Mouse (Mus musculus) intestine, embryonic 16.5 days (tissue): ENCODE results near the gene Gm20937. TPM values are rescaled to one million over a fixed set of nuclear protein-coding genes. Genes with fewer than 3 reads are reported as not detected.
"Not testable (repeated sequence)": the region's sequence is repeated elsewhere in the genome, so short reads cannot be mapped to it uniquely, and the experiment has no call there.

Experiments used
- ATAC-seq: fragments of 200-750 bp; cut with Nextera tagmentation; 2 replicates; pipeline ENCODE4 v1.8.0; 2017; ENCODE audit warnings: moderate TSS enrichment, moderate library complexity
- H3K27ac ChIP-seq: fragments of 300-500 bp; sonication (generic); 2 replicates; pipeline ENCODE4 v1.5.1; 2014; ENCODE audit warnings: mild to moderate bottlenecking, low read length
- H3K27me3 ChIP-seq: fragments of 300-500 bp; sonication (generic); replicated peaks from 2 replicates; pipeline ENCODE4 v1.6.1; 2014; ENCODE audit warnings: low read length, control low read depth, mixed read lengths; ENCODE audit not compliant: control insufficient read depth, insufficient read depth
- H3K36me3 ChIP-seq: fragments of 300-500 bp; sonication (generic); 2 replicates; pipeline ENCODE4 v1.6.1; 2014; ENCODE audit warnings: low read length, control low read depth; ENCODE audit not compliant: control insufficient read depth, insufficient read depth
- H3K4me1 ChIP-seq: fragments of 300-500 bp; sonication (generic); 2 replicates; pipeline ENCODE4 v1.6.1; 2014; ENCODE audit warnings: low read length, control low read depth, mixed read lengths; ENCODE audit not compliant: control insufficient read depth, insufficient read depth
- H3K4me2 ChIP-seq: fragments of 300-500 bp; sonication (generic); 2 replicates; pipeline ENCODE4 v1.6.1; 2014; ENCODE audit warnings: low read depth, low read length, control low read depth
- H3K4me3 ChIP-seq: fragments of 300-500 bp; sonication (generic); 2 replicates; pipeline ENCODE4 v1.5.1; 2014; ENCODE audit warnings: mild to moderate bottlenecking, low read length
- H3K9ac ChIP-seq: fragments of 300-500 bp; sonication (generic); 2 replicates; pipeline ENCODE4 v1.6.1; 2014; ENCODE audit warnings: low read depth, low read length
- H3K9me3 ChIP-seq: fragments of 300-500 bp; sonication (generic); 2 replicates; pipeline ENCODE4 v1.6.1; 2016; ENCODE audit warnings: low read length, control low read depth; ENCODE audit not compliant: control insufficient read depth
- WGBS: fragments of 180-500 bp; shearing (Covaris S2); extraction: QIAGEN DNeasy Blood & Tissue Kit; methylation state at CpG from one replicate; pipeline ENCODE4 v1.1.7; 2014; 5-methylcytosine and 5-hydroxymethylcytosine counted together
- polyA plus RNA-seq: library from polyadenylated mRNA; unstranded; fragments of >200 nt; fragmentation: Nextera tagmentation; extraction: Ambion mirVana; gene quantifications from 2 replicates; pipeline ENCODE4 v1.2.1, GENCODE M21; 2015

The Gm20937 gene
- polyA plus RNA-seq = not detected in 2 replicates

DNA sequence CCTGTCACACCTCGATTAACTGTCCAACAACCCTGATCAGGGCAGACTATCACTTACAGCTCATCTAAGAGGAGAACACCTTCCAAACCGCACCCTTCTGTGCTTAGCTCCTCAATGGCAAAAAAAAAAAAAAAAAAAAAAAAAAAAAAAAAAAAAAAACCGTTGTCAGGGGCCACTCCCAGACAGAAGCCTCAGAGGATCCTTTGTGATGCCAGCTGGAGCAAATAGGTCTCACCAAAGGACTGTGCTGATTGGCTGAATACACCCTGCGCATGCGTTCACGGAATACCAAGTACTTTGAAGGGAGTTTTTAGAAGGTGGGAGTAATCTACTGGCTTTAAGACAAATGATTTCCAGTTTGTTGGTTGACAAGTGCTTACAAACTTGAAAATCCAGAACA lies at the start of gene Gm20937:
Gm20937 (minus strand) TSS at position 101 of the 400 bp plus-strand sequence.
- not testable (repeated sequence) for H3K9me3 ChIP-seq, H3K27me3 ChIP-seq, H3K4me1 ChIP-seq, H3K4me2 ChIP-seq, ATAC-seq, H3K27ac ChIP-seq, H3K4me3 ChIP-seq, H3K36me3 ChIP-seq, H3K9ac ChIP-seq
- WGBS = no CpG with 5 or more reads among the region's 6 CpGs

Other genes starting within 250 kb of the Gm20937 start
- gene Gm20816, start 243.1 kb upstream of the Gm20937 start, polyA plus RNA-seq = not detected in 2 replicates